Mouse (Mus musculus) hindlimb bud, embryonic 11.5 days (tissue): ENCODE measurements around the gene Slc25a44.
"Not testable (repeated sequence)": the region's sequence is repeated elsewhere in the genome, so short reads cannot be mapped to it uniquely, and the experiment has no call there.

Experiments
- DNase-seq: peaks from one replicate; pipeline ENCODE4 v3.0.0-alpha.2; 2012; ENCODE audit warnings: low read depth, low spot score; ENCODE audit errors: extremely low spot score

Gene Slc25a44

GRCm38 (mm10) chr3:88415668-88416067 lies 9.3 kb downstream of the Slc25a44 start:
- no peak for DNase-seq

DNA sequence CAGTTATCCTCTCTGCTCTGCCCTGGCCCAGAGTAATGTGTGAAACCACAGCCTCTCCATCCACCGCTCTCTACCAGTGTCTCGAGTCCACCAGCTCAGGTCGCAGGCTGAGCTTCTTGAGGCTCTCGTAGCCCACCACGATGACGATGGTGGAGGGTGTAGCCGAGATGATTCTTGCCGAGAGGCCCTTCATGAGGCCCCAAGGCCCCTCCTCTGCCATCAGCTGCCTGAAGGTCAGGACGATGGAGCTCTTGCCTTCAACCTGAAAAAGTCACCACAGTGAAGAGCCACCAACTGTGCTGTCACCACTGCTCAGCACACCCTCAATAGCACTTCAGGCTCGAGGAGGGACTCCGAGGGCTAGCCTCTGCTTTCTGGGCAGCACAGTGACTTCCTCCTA lies 12.3 kb downstream of the Slc25a44 start:
- no peak for DNase-seq

DNA sequence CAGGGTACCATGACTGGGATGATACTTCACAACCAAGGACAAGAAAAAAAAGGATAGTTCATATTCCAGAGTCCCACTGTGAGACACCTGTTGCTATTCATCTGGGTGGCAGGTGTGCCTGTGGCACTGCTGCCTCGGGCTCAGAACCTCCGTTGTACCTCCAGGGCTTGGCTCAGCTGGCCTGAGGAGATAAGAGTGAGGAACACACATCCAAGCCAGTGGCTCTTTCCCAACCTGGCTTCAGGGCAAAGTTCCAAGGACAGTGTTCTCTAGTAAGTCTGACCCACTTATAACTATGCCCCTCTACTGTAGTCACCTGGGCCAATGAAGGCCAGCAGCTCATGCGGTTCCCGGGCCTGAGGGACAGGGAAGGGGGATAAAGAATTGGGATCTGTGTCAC lies 13.3 kb downstream of the Slc25a44 start:
- no peak for DNase-seq

DNA sequence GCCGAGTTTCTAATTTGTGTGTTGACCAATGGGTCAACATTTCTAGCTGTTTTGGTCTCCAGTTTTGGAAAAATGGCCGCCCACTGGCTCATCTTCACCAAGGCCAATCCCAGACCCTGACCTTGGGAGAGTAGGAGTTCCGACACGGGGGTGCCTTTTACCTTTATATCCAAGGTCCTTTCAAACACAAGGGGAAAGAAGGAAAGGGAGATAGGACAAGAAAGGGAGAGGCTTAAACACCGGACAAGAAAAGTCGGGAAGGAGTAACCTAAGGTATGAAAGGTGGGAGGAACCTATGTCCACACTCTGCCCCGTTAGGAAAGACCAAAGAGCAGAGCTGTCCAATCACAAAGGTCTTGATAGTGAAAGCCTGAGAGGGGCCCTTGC lies 14.3 kb downstream of the Slc25a44 start:
- DNase-seq: no peak

GRCm38 (mm10) chr3:88409741-88410644 lies 14.9 kb downstream of the Slc25a44 start, which contains the start of gene Pmf1:
TSS of gene Pmf1 (minus strand) at chr3:88410331.
- DNase-seq: peak; percentile 72

DNA sequence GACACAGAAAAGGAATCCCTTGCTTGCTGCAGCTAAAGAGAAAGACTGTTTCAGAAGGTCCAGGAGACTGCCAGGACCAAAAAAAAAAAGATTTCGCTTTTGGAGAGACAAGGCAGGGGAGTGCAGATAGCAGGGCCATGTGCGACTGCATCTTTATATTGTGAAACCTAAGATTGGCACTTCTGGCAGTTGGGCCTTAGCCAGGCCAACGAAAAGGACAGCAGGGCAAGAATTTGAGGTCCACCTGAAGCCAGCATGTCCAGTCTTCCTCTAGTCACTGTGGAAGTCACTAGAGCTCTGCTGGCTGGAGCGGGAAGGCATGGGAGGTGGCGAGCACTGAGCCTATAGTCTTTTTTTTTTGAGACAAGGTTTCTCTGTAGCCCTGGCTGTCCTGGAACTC lies 16.0 kb downstream of the Slc25a44 start:
- DNase-seq: no peak

DNA sequence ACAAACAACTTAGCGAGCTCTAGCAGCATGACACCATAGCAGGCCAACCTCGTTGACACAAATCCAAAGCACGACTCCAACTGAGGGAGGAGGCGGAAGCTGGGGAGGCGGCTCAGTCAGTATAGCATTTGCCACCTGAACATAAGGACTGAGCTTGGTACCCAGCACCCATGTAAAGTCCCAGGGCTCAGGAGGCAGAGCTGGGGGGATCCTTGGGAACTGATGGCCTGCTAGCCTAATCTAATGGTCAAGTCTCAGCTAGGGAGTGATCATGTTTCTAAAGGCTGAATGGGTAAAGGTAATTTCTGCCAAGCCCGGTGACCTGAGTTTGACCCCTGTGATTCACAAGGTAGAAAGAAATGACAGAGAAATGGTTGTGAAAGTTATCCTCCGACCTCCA lies 17.4 kb downstream of the Slc25a44 start:
- no peak for DNase-seq

DNA sequence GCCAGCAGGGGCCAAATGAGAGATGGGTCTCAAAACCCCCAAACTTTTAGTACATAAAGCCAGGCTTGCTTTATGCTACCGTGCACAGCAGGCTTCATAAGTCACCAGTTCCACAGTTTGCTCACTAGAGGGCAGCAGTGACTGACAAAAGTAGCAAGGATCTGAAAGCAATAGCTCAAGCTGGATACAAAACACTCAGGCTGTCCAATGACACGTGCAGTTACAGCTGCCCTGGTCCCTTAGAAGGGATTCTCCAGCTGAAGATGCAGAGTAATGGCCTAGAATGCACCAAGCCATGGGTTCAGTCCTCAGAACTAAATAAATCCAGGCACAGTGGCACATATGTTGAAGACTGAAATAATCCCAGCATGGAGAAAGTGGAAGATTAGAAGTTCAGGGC lies 17.8 kb downstream of the Slc25a44 start:
- DNase-seq: peak; percentile 75

- no peak for DNase-seq
Observed at GRCm38 (mm10) chr3:88403522-88404230, 21.3 kb downstream of the Slc25a44 start.

GRCm38 (mm10) chr3:88398666-88399065 lies 26.3 kb downstream of the Slc25a44 start:
- no peak for DNase-seq

DNA sequence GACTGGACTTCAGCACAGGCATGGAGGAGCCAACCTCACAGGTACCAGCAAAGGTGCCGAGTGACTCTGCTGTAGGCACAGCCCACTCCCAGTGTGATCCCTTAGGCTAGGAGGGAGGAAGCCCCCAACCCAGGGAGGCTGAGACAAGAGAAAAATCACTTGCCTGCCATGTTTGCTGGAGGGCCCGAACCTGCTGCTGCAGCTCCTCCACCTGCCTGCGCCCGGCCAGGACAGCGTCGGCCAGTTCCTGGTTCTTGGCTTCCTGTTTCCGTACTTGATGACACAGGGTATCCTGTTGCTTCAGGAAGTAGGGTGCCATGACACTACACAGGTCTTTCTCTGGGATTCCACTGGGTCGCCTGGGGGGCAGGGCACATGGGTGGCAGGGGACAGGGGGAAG lies 29.2 kb downstream of the Slc25a44 start:
- no peak for DNase-seq

DNA sequence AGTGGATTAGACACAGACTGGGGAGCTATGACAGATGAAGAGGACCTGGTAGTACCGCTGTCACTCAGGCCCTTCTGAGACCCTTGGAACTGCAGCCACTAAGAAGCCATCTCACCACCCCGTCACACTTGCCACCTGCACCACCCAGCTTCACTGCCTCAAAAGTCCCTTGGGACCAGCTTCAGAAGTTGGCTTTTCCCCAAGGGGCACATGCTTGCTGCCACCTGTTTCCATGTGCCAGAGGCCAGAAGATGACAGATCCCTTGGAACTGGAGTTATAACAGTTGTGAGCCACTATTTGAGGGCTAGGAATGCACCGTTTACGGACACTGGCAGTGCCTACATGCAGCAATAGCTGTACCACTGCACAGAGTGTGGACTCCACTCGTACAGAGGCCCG lies 29.7 kb downstream of the Slc25a44 start:
- DNase-seq: no peak

- no peak for DNase-seq
Observed at GRCm38 (mm10) chr3:88393776-88394375, 31.1 kb downstream of the Slc25a44 start.

DNA sequence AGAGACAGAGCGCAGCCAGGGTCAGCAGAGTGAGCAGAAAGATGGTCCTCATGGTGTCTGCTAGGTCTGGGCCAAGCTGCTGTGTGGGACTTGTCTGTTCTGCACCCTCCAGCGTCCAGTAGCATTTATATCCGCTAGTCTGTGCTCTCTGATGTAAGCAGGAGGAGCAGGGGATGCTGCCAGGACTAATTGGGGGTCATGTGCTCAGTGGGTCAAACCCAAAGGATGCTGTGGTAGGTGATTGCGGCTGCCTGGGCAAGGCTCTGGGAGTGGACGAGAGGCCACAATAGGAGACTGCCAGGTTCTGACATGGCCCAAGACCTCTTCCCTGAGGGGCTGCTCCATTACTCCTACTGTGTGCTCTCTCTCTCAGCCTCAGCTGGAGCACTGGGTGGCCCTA lies 40.6 kb downstream of the Slc25a44 start, which contains the start of gene Bglap:
Gene Bglap (minus strand): TSS at position 101 of the 400 bp plus-strand sequence.
- no peak for DNase-seq

DNA sequence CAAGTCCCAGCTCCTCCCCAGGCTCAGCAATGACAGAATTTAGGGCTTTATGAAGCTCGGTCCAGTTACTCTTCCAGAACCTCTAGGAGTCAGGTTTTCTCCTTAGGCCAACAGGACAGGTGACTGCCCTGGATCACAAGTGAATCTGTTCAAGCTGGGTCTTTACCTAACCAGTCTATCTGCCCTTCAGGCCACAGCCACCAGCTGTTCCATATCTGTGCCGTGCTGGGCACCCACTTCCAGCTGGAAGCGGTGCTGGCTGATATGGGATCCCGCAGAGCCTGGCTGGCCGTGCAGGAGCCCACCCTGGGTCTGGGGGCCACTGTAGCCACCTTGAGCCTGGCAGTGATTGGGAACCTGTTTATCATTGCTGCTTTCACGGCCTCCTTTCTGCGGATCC lies 42.6 kb downstream of the Slc25a44 start:
- not testable (repeated sequence) for DNase-seq

GRCm38 (mm10) chr3:88381389-88382315 lies 43.3 kb downstream of the Slc25a44 start:
- DNase-seq: not testable (repeated sequence)

DNA sequence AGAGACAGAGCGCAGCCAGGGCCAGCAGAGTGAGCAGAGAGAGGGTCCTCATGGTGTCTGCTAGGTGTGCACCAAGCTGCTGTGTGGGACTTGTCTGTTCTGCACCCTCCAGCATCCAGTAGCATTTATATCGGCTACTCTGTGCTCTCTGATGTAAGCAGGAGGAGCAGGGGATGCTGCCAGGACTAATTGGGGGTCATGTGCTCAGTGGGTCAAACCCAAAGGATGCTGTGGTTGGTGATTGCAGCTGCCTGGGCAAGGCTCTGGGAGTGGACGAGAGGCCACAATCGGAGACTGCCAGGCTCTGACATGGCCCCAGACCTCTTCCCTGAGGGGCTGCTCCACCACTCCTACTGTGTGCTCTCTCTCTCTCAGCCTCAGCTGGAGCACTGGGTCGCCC lies 46.3 kb downstream of the Slc25a44 start, which contains the start of gene Bglap2:
Gene Bglap2 (minus strand): TSS at position 101 of the 400 bp plus-strand sequence.
- DNase-seq: not testable (repeated sequence)

- DNase-seq: not testable (repeated sequence)
Observed at GRCm38 (mm10) chr3:88376644-88377043, 48.3 kb downstream of the Slc25a44 start.

DNA sequence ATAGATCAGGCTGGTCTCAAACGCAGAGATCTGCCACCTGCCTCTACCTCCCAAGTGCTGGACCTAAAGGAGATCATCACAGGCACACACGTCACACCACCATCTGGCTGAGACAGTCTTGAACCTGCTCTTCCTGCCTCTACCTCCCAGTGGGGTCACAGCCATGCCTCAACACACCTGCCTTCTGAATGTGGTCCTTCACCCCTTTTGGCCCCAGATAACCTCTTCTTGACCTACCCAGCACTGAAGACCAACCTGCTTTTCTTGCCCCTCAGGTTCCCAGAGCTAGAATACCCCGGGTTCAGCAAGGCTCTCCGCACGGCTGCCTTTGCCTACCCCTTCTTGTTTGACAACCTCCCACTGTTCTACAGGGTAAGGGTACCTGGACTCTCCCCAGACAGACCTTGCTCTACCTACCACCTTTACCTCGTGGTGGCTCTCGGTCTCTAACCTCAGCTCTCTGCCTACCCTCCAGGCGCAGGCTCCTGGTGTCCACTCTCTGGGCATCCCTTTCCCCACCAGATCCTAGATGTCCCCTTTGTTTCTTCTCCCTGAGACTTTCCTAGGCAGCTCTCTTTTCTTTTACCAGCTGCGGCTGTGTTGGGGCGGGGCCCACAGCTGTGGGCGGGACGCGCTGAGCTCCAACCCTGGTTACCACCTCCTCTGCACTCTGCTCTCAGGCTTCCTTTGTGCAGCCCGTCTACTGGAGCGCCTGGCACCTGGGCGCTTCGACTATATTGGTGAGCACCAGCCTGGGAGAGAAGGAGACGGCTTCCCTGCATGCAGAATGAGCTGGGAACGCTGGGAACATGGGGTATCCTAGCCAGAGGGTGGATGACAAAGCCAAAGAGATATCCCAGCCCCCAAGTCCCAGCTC lies 49.0 kb downstream of the Slc25a44 start:
- not testable (repeated sequence) for DNase-seq
